Mouse (Mus musculus) midbrain, embryonic 14.5 days (tissue): ENCODE measurements around the gene Nckap5l. TPM values are rescaled to one million over a fixed set of nuclear protein-coding genes. Genes with fewer than 3 reads are reported as not detected.

Source experiments
- ATAC-seq: fragments of 200-750 bp; cut with Nextera tagmentation; 2 replicates; pipeline ENCODE4 v1.8.0; 2017; ENCODE audit warnings: moderate number of reproducible peaks, moderate library complexity; ENCODE audit not compliant: low FRiP score, low TSS enrichment
- DNase-seq: peaks from one replicate; pipeline ENCODE4 v3.0.0-alpha.2; 2015
- H3K27ac ChIP-seq: fragments of 300-500 bp; sonication (generic); replicated peaks from 2 replicates; pipeline ENCODE4 v1.5.1; 2014; ENCODE audit warnings: mild to moderate bottlenecking, low read depth, low read length, moderate library complexity
- H3K27me3 ChIP-seq: fragments of 300-500 bp; sonication (generic); 2 replicates; pipeline ENCODE4 v1.6.1; 2014; ENCODE audit warnings: low read length, control low read depth, mixed read lengths; ENCODE audit not compliant: control insufficient read depth, insufficient read depth
- H3K36me3 ChIP-seq: fragments of 300-500 bp; sonication (generic); 2 replicates; pipeline ENCODE4 v1.6.1; 2014; ENCODE audit warnings: low read length, control low read depth; ENCODE audit not compliant: control insufficient read depth, insufficient read depth
- H3K4me1 ChIP-seq: fragments of 300-500 bp; sonication (generic); 2 replicates; pipeline ENCODE4 v1.6.1; 2014; ENCODE audit warnings: mild to moderate bottlenecking, antibody characterized with exemption, low read length, control low read depth; ENCODE audit not compliant: control insufficient read depth, insufficient read depth
- H3K4me2 ChIP-seq: fragments of 300-500 bp; sonication (generic); 2 replicates; pipeline ENCODE4 v1.6.1; 2014; ENCODE audit warnings: mild to moderate bottlenecking, low read length, moderate library complexity
- H3K4me3 ChIP-seq: fragments of 300-500 bp; sonication (generic); replicated peaks from 2 replicates; pipeline ENCODE4 v1.5.1; 2014; ENCODE audit warnings: low read depth, low read length
- H3K9ac ChIP-seq: fragments of 300-500 bp; sonication (generic); replicated peaks from 2 replicates; pipeline ENCODE4 v1.6.1; 2014; ENCODE audit warnings: mild to moderate bottlenecking, low read length, moderate library complexity
- H3K9me3 ChIP-seq: fragments of 300-500 bp; sonication (generic); 2 replicates; pipeline ENCODE4 v1.6.1; 2016; ENCODE audit warnings: low read length, control low read depth, mixed read lengths; ENCODE audit not compliant: control insufficient read depth
- WGBS: fragments of 180-500 bp; shearing (Covaris S2); extraction: QIAGEN DNeasy Blood & Tissue Kit; methylation state at CpG from one replicate; pipeline ENCODE4 v1.1.7; 2014; 5-methylcytosine and 5-hydroxymethylcytosine counted together
- polyA plus RNA-seq: library from polyadenylated mRNA; unstranded; fragments of >200 nt; fragmentation: Nextera tagmentation; extraction: Ambion mirVana; gene quantifications from 2 replicates; pipeline ENCODE4 v1.2.1, GENCODE M21; 2014

Gene Nckap5l
- polyA plus RNA-seq, 1 experiment from 2014 or later: 16.8 TPM

DNA sequence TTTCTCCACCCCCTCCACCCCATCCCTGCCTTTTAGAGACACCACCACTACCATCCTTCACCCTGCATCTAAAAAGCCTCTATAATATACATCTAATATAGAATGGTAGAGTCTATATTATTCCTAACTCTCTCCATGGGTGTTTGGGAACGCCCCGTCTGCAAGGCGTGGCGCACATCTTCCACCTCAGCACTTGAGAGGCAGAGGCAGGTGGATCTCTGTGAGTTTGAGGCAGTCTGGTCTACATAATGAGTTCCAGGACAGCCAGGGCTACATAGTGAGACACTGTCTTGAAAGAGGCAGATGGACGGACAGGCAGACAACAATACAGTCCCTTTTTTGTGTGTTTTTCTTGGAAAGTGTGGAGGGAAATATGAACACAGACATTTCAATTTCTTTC is 82.5 kb downstream of the Nckap5l start:
- WGBS: 87% methylated on average over 5 of the region's 5 CpGs
- ATAC-seq: no peak

GRCm38 (mm10) chr15:99372761-99373160 is 84.8 kb downstream of the Nckap5l start:
- H3K4me3 ChIP-seq: no peak overlapping the region
- DNase-seq: no peak
- H3K4me2 ChIP-seq: no peak overlapping the region
- H3K27me3 ChIP-seq: 0 out of 2 replicates have a peak, but pooled peaks cover 3% of the 10 kb centered on the region
- H3K27ac ChIP-seq: no peak overlapping the region
- ATAC-seq: no peak
- no peaks in the 10 kb centered on the region for H3K9me3 ChIP-seq
- no peak overlapping the region for H3K9ac ChIP-seq
- H3K36me3 ChIP-seq: no peaks in the 10 kb centered on the region
- H3K4me1 ChIP-seq: peaks cover 4% of the 10 kb centered on the region; the same call in 1 of the 2 replicates
- WGBS: 88% methylated on average over 9 of the region's 9 CpGs

More for the DNA sequence above, 82.5 kb downstream of the Nckap5l start:
- Histone ChIP-seq H3K27me3 (0 out of 2 replicates have a peak, but pooled peaks cover 3% of the 10 kb centered on the region), H3K4me1 (no peaks in the 10 kb centered on the region), H3K36me3 (no peaks in the 10 kb centered on the region), H3K4me3 (no peak overlapping the region), H3K4me2 (no peak overlapping the region), H3K27ac (no peak overlapping the region), H3K9ac (no peak overlapping the region), H3K9me3 (no peaks in the 10 kb centered on the region)
- no peak for DNase-seq

Other genes starting within 250 kb of the Nckap5l start
- gene Kcnh3, start 232.9 kb downstream of the Nckap5l start, polyA plus RNA-seq: 0.49 and 0.72 TPM in 2 replicates
- gene Mcrs1, start 205.8 kb downstream of the Nckap5l start, polyA plus RNA-seq: 219 and 239 TPM in 2 replicates
- 100 and 105 TPM in 2 replicates for gene Prpf40b, start 162.7 kb downstream of the Nckap5l start, polyA plus RNA-seq
- gene Fam186b, start 161.9 kb downstream of the Nckap5l start, polyA plus RNA-seq: 0.74 and 1.3 TPM in 2 replicates
- gene Fmnl3, start 87.3 kb downstream of the Nckap5l start, polyA plus RNA-seq: 6.1 and 7.5 TPM in 2 replicates
- gene Tmbim6, start 64.9 kb downstream of the Nckap5l start, polyA plus RNA-seq: 233 and 255 TPM in 2 replicates
- gene Bcdin3d, start 17.0 kb upstream of the Nckap5l start, polyA plus RNA-seq: 23.0 and 24.6 TPM in 2 replicates
- gene Faim2, start 70.4 kb upstream of the Nckap5l start, polyA plus RNA-seq: 17.9 and 19.0 TPM in 2 replicates
- not detected in 2 replicates for gene Aqp2, start 121.3 kb upstream of the Nckap5l start, polyA plus RNA-seq
- 0.70 and 3.0 TPM in 2 replicates for gene Aqp5, start 133.0 kb upstream of the Nckap5l start, polyA plus RNA-seq
- gene Aqp6, start 143.7 kb upstream of the Nckap5l start, polyA plus RNA-seq: 0.93 and 1.1 TPM in 2 replicates
- 42.2 and 64.0 TPM in 2 replicates for gene Racgap1, start 193.9 kb upstream of the Nckap5l start, polyA plus RNA-seq
- gene Asic1, start 212.6 kb upstream of the Nckap5l start, polyA plus RNA-seq: 51.9 and 53.5 TPM in 2 replicates
- 127 and 136 TPM in 2 replicates for gene Smarcd1, start 244.4 kb upstream of the Nckap5l start, polyA plus RNA-seq
- gene Gm17349, start 247.7 kb upstream of the Nckap5l start, polyA plus RNA-seq: not detected in 2 replicates